Mouse (Mus musculus) small intestine, adult 2 months (tissue): Measurements from ENCODE around the gene Olfr1393.

ENCODE experiments used
- CTCF ChIP-seq: fragments of 200-500 bp; IDR thresholded peaks from 2 replicates; pipeline ENCODE4 v1.5.1; 2012; ENCODE audit warnings: low read depth, mild to moderate bottlenecking, control low read depth, inconsistent platforms, low read length, moderate library complexity, mixed read lengths; ENCODE audit not compliant: insufficient replicate concordance, insufficient read length; ENCODE audit errors: extremely low read depth
- POLR2A ChIP-seq: fragments of 200-500 bp; IDR thresholded peaks from 2 replicates; pipeline ENCODE4 v1.6.1; 2012; ENCODE audit warnings: low read depth, mild to moderate bottlenecking, control low read depth, inconsistent platforms, low read length, moderate library complexity

DNA sequence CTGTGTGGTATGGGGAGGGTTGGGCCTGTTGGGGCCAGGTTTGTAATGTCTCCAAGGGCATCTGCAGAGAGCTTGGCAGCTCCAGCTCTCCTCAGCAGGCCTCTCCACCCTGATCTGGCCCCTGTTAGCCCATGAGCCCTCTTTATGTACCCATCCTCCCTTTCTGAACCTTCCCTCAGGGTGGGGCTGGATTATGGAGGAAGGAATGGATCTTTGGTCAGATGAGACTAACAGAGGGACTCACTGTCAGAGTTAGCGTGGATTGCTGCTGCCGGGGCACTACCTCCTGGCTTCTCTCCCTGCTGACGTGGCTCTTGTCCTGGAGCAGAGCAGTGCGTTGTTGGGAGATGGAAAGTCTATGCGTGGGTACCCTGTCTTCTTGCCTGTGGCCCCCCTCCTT, 15.8 kb upstream of the Olfr1393 start:
- TF ChIP-seq CTCF (no peak), POLR2A (no peak)
